8 mouse cellular contexts compared by ENCODE assay signal in the genomic region with DNA sequence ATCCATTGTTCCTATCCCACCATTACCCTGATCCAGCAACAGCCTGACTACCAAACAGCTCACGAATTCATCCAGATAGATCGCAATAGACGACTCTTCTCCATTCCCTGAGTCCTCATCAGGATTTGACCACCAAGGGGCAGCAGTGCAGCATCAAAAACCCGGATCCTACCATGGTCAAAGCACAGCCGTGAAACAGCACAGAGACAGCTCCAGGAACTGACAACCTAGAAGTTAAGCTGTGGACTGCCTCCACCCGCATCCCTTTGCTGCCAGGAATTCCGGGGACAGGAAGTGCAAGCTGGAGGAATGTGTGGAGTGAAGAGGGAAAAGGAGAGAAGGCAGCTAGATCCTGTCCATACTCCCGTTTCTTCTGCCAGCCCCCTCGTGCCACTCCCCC. TPM values are rescaled to one million over a fixed set of nuclear protein-coding genes. Genes with fewer than 3 reads are reported as not detected.
DNase-seq lines count a peak whose midpoint lies in the region; ATAC-seq and TF ChIP-seq lines count a peak whose summit lies in the region.

No protein-coding gene starts in this region.

- no peak overlapping the region for H3K4me3 ChIP-seq in forebrain, embryonic 14.5 days (ENCODE audit: low read depth, low read length)
- no peak overlapping the region for H3K4me3 ChIP-seq in forebrain, embryonic 15.5 days
- no peak overlapping the region for H3K4me3 ChIP-seq in midbrain, embryonic 11.5 days (ENCODE audit: low read depth, low read length)
- no peak overlapping the region for H3K4me3 ChIP-seq in small intestine, adult 2 months (ENCODE audit: low read depth, low read length)

- peak; percentile 65 for DNase-seq in forebrain, embryonic 14.5 days (ENCODE audit: low spot score)
- DNase-seq in cerebellum, postnatal 25 days, result peak; percentile 56 to 71
- peak; percentile 74 for DNase-seq in gastrocnemius, postnatal 36 days
- DNase-seq in induced T-regulatory cell, adult 2 months (ENCODE audit: low read depth), result peak; percentile 56
- peak; percentile 66 to 80 for DNase-seq in left cerebral cortex, postnatal 25 days (ENCODE audit: low spot score in 2 of 2)
- DNase-seq in midbrain, embryonic 11.5 days (ENCODE audit: low spot score, missing footprints), result peak; percentile 94

- H3K4me1 ChIP-seq in forebrain, embryonic 14.5 days (ENCODE audit: control insufficient read depth, insufficient read depth, low read length), result peaks cover 4% of the 10 kb centered on the region; the same call in 1 of the 2 replicates
- peaks cover 3% of the 10 kb centered on the region; the same call in 1 of the 2 replicates for H3K4me1 ChIP-seq in forebrain, embryonic 15.5 days
- H3K4me1 ChIP-seq in midbrain, embryonic 11.5 days (ENCODE audit: control insufficient read depth, insufficient read depth, low read length), result peaks cover 6% of the 10 kb centered on the region
- H3K4me1 ChIP-seq in small intestine, adult 2 months (ENCODE audit: control insufficient read depth, insufficient read depth, insufficient read length, low read length), result peaks cover 12% of the 10 kb centered on the region

- H3K9ac ChIP-seq in forebrain, embryonic 14.5 days (ENCODE audit: low read length), result no peak overlapping the region
- no peak overlapping the region for H3K9ac ChIP-seq in forebrain, embryonic 15.5 days (replicated peaks)
- H3K9ac ChIP-seq in midbrain, embryonic 11.5 days (ENCODE audit: low read length), result no peak overlapping the region

- no peaks in the 10 kb centered on the region for H3K9me3 ChIP-seq in forebrain, embryonic 14.5 days (replicated peaks; ENCODE audit: control insufficient read depth, low read length)
- no peaks in the 10 kb centered on the region for H3K9me3 ChIP-seq in forebrain, embryonic 15.5 days
- no peaks in the 10 kb centered on the region for H3K9me3 ChIP-seq in midbrain, embryonic 11.5 days (ENCODE audit: control insufficient read depth, low read length)

- H3K27ac ChIP-seq in forebrain, embryonic 14.5 days (ENCODE audit: low read depth, low read length), result no peak overlapping the region
- H3K27ac ChIP-seq in forebrain, embryonic 15.5 days (replicated peaks), result no peak overlapping the region
- H3K27ac ChIP-seq in midbrain, embryonic 11.5 days (ENCODE audit: low read depth, low read length), result no peak overlapping the region
- no peak overlapping the region for H3K27ac ChIP-seq in small intestine, adult 2 months (ENCODE audit: insufficient read depth, low read depth, low read length)

- peak; percentile 62; the same call in 1 of the 2 replicates for TF ChIP-seq CTCF in small intestine, adult 2 months (IDR thresholded peaks at IDR 0.05; ENCODE audit: extremely low read depth, insufficient read length, insufficient replicate concordance, low read depth, low read length)

- intact Hi-C loops in gastrocnemius, postnatal 36 days (cut with DNase I), result loop anchor here (1.0 to 10.0 kb wide), 2 partner anchors 63 to 247 kb away; no protein-coding TSS in a partner anchor
- intact Hi-C loops in left cerebral cortex, postnatal 25 days (cut with DNase I), result loop anchor here (1.0 to 5.0 kb wide), 2 partner anchors 63 to 389 kb away; no protein-coding TSS in a partner anchor

- 18% methylated on average over 9 of the region's 9 CpGs for WGBS in forebrain, embryonic 14.5 days
- WGBS in forebrain, embryonic 15.5 days, result 26% methylated on average over 9 of the region's 9 CpGs
- WGBS in midbrain, embryonic 11.5 days, result 23% methylated on average over 9 of the region's 9 CpGs
- WGBS in small intestine, adult 2 months, result 29% methylated on average over 9 of the region's 9 CpGs

- TF ChIP-seq POLR2A in small intestine, adult 2 months (IDR thresholded peaks at IDR 0.05; ENCODE audit: low read depth, low read length), result no peak

- H3K4me2 ChIP-seq in forebrain, embryonic 14.5 days (ENCODE audit: low read length), result no peak overlapping the region
- no peak overlapping the region for H3K4me2 ChIP-seq in forebrain, embryonic 15.5 days (replicated peaks)
- H3K4me2 ChIP-seq in midbrain, embryonic 11.5 days, result no peak overlapping the region

- H3K36me3 ChIP-seq in forebrain, embryonic 14.5 days (ENCODE audit: control insufficient read depth, insufficient read depth, low read length), result no peaks in the 10 kb centered on the region
- H3K36me3 ChIP-seq in forebrain, embryonic 15.5 days, result no peaks in the 10 kb centered on the region
- H3K36me3 ChIP-seq in midbrain, embryonic 11.5 days (ENCODE audit: control insufficient read depth, insufficient read depth, low read length), result no peaks in the 10 kb centered on the region
- H3K36me3 ChIP-seq in small intestine, adult 2 months (ENCODE audit: control insufficient read depth, insufficient read depth, low read length), result no peaks in the 10 kb centered on the region

- 0 out of 2 replicates have a peak, but pooled peaks have one; percentile 42 for ATAC-seq in forebrain, embryonic 14.5 days
- ATAC-seq in forebrain, embryonic 15.5 days (replicated peaks), result no peak
- ATAC-seq in midbrain, embryonic 11.5 days (ENCODE audit: low FRiP score), result peak; percentile 54; the same call in 1 of the 2 replicates

- no peaks in the 10 kb centered on the region for H3K27me3 ChIP-seq in forebrain, embryonic 14.5 days (replicated peaks; ENCODE audit: control insufficient read depth, insufficient read depth, low read length)
- H3K27me3 ChIP-seq in forebrain, embryonic 15.5 days, result no peaks in the 10 kb centered on the region
- H3K27me3 ChIP-seq in midbrain, embryonic 11.5 days (ENCODE audit: control insufficient read depth, insufficient read depth, low read length), result no peaks in the 10 kb centered on the region
- H3K27me3 ChIP-seq in small intestine, adult 2 months (ENCODE audit: control insufficient read depth, insufficient read depth, low read length), result no peaks in the 10 kb centered on the region

RNA-seq across cellular contexts. Expression of a gene that starts 13.6 kb away (rescaled TPM):
- 2.3 and 3.2 TPM in 2 replicates for polyA plus RNA-seq in forebrain, embryonic 14.5 days (2014; fragmentation: Nextera tagmentation; extraction: Ambion mirVana)
- 2.2 and 2.7 TPM in 2 replicates for polyA plus RNA-seq in forebrain, embryonic 15.5 days (2015; fragmentation: Nextera tagmentation; extraction: Ambion mirVana)
- total RNA-seq in gastrocnemius, postnatal 36 days (2021), result 1 to 10 TPM; 1.1 TPM
- total RNA-seq in left cerebral cortex, postnatal 25 days (2021), result 1 to 10 TPM; 2.5 to 4.1 TPM
- 1.6 and 2.4 TPM in 2 replicates for polyA plus RNA-seq in midbrain, embryonic 11.5 days (2014; fragmentation: Nextera tagmentation; extraction: Ambion mirVana)
- polyA plus RNA-seq in small intestine, adult 2 months (2012; rRNA removed), result 19.4 and 27.8 TPM in 2 replicates

RNA-seq across cellular contexts. Expression of a gene that starts 24.6 kb away (rescaled TPM):
- polyA plus RNA-seq in forebrain, embryonic 14.5 days (2014; fragmentation: Nextera tagmentation; extraction: Ambion mirVana), result 0.08 TPM in 1 of 2 replicates, not detected in the other
- polyA plus RNA-seq in forebrain, embryonic 15.5 days (2015; fragmentation: Nextera tagmentation; extraction: Ambion mirVana), result 0.11 TPM in 1 of 2 replicates, not detected in the other
- total RNA-seq in gastrocnemius, postnatal 36 days (2021), result 10 to 100 TPM; 29.6 to 44.9 TPM
- total RNA-seq in left cerebral cortex, postnatal 25 days (2021), result under 1 TPM; 0.71 to 0.85 TPM
- polyA plus RNA-seq in midbrain, embryonic 11.5 days (2014; fragmentation: Nextera tagmentation; extraction: Ambion mirVana), result 0.07 TPM in 1 of 2 replicates, not detected in the other
- polyA plus RNA-seq in small intestine, adult 2 months (2012; rRNA removed), result 4.0 and 67.8 TPM in 2 replicates

RNA-seq across cellular contexts. Expression of a gene that starts 56.2 kb away (rescaled TPM):
- 8.0 and 8.8 TPM in 2 replicates for polyA plus RNA-seq in forebrain, embryonic 14.5 days (2014; fragmentation: Nextera tagmentation; extraction: Ambion mirVana)
- 7.3 and 7.6 TPM in 2 replicates for polyA plus RNA-seq in forebrain, embryonic 15.5 days (2015; fragmentation: Nextera tagmentation; extraction: Ambion mirVana)
- 10 to 100 TPM; 19.3 to 19.6 TPM for total RNA-seq in gastrocnemius, postnatal 36 days (2021)
- 100 to 1,000 TPM; 109 to 120 TPM for total RNA-seq in left cerebral cortex, postnatal 25 days (2021)
- 6.8 and 6.9 TPM in 2 replicates for polyA plus RNA-seq in midbrain, embryonic 11.5 days (2014; fragmentation: Nextera tagmentation; extraction: Ambion mirVana)
- 6.8 and 8.0 TPM in 2 replicates for polyA plus RNA-seq in small intestine, adult 2 months (2012; rRNA removed)
